Mouse (Mus musculus) lung, adult 18-20 months (tissue): ENCODE results near the gene Rassf5.

Experiments used
- DNase-seq, 2 experiments: peaks; one replicate each; pipeline ENCODE4 v3.0.0; 2022; ENCODE audit warnings: mixed read lengths in 2 of 2

The Rassf5 gene

DNA sequence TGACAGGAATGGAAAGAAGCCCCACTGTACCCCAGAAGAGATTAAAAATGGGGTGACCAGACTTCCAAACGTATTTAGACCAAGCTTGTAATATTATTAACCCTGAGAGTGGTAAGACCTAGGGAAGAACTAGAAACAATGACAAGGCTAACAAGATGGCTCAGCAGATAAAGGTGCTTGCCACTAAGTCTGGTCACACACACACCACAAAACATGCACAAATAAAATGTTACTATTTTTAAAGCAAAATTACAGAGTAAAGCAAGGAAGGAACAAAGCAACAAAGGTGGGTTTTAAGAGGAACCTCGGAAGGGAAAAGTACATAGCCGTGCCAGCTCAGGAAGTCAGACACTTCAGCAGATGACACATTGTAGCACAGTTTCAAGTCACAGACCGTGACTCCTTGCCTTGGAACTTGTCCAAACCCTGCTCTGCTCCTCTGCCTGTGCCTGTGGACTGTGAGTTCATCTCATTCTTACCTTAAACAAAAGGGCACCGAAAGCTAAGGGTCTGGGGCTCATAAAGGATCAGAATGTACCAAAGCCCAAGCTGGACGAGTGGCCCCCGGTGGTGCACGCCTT is 110.0 kb downstream of the Rassf5 start:
- peak in 1 of 2 experiments; percentile 54 for DNase-seq

GRCm38 (mm10) chr1:131134231-131134630 is 110.8 kb downstream of the Rassf5 start:
- DNase-seq, result no peak
